Mouse (Mus musculus) intestine, embryonic 14.5 days (tissue): Measurements from ENCODE around the gene Fubp1. TPM values are rescaled to one million over a fixed set of nuclear protein-coding genes. Genes with fewer than 3 reads are reported as not detected.
A peak's percentile ranks its signal among the peaks of the same experiment; 100 is the strongest.

Experiments used
- ATAC-seq: fragments of 200-750 bp; cut with Nextera tagmentation; replicated peaks from 2 replicates; pipeline ENCODE4 v1.8.0; 2017; ENCODE audit warnings: low read depth, moderate number of reproducible peaks, moderate TSS enrichment, moderate library complexity; ENCODE audit not compliant: low FRiP score, low TSS enrichment
- DNase-seq: peaks from one replicate; pipeline ENCODE4 v3.0.0-alpha.2; 2018; ENCODE audit warnings: low spot score
- H3K27ac ChIP-seq: fragments of 300-500 bp; sonication (generic); 2 replicates; pipeline ENCODE4 v1.5.1; 2014; ENCODE audit warnings: low read depth, mild to moderate bottlenecking, control low read depth
- H3K27me3 ChIP-seq: fragments of 300-500 bp; sonication (generic); replicated peaks from 2 replicates; pipeline ENCODE4 v1.6.1; 2014; ENCODE audit warnings: low read length, control low read depth; ENCODE audit not compliant: control insufficient read depth, insufficient read depth
- H3K36me3 ChIP-seq: fragments of 300-500 bp; sonication (generic); 2 replicates; pipeline ENCODE4 v1.6.1; 2014; ENCODE audit warnings: low read length, control low read depth; ENCODE audit not compliant: control insufficient read depth, insufficient read depth
- H3K4me1 ChIP-seq: fragments of 300-500 bp; sonication (generic); replicated peaks from 2 replicates; pipeline ENCODE4 v1.6.1; 2014; ENCODE audit warnings: low read length, control low read depth, mixed read lengths; ENCODE audit not compliant: control insufficient read depth, insufficient read depth
- H3K4me2 ChIP-seq: fragments of 300-500 bp; sonication (generic); 2 replicates; pipeline ENCODE4 v1.6.1; 2014; ENCODE audit warnings: low read length
- H3K4me3 ChIP-seq: fragments of 300-500 bp; sonication (generic); 2 replicates; pipeline ENCODE4 v1.5.1; 2014; ENCODE audit warnings: low read depth, low read length, control low read depth, mixed read lengths
- H3K9ac ChIP-seq: fragments of 300-500 bp; sonication (generic); 2 replicates; pipeline ENCODE4 v1.6.1; 2014; ENCODE audit warnings: mild to moderate bottlenecking, low read length
- H3K9me3 ChIP-seq: fragments of 300-500 bp; sonication (generic); 2 replicates; pipeline ENCODE4 v1.6.1; 2016; ENCODE audit warnings: low read length, control low read depth; ENCODE audit not compliant: control insufficient read depth
- WGBS: fragments of 180-500 bp; shearing (Covaris S2); extraction: QIAGEN DNeasy Blood & Tissue Kit; methylation state at CpG from one replicate; pipeline ENCODE4 v1.1.7; 2014; 5-methylcytosine and 5-hydroxymethylcytosine counted together
- polyA plus RNA-seq: library from polyadenylated mRNA; unstranded; fragments of >200 nt; fragmentation: Nextera tagmentation; extraction: Ambion mirVana; gene quantifications from 2 replicates; pipeline ENCODE4 v1.2.1, GENCODE M21; 2014

The Fubp1 gene
- polyA plus RNA-seq, 1 experiment from 2014 or later, result 228 TPM

DNA sequence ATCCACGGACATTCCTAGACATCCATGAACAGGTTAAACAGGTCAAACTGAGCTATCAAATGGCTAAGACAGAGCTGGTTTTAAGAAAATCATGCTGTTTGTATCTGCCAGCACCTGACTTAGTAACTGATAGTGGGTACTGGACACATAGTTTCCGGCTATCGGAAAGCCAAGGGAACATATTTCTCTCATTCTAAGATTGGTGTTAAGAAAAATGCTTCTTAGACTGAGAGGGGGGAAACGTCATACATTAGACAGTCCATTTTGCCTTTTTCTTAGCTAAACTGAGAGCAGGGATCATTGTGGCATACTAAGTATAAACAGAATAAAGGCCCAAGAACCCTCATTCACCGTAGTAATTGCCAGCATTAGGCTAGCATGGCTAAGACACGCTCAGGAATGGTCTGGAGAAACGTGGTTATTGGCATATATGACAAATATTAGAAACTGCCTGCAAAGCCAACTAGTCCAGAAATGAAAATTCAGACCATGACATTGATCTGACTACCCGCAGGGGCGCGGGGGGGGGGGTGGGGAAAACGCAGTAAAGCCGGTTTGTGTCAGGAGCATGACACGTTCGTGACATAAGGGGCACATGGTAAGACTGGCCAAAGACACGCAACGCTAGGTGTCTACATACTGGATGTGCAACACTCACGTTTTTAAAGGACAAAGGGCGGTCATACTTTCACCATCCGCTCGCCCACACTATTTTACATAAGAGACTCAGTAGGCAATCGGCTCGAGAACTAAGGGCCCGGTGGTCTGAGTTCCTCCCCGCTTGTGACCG lies 850 bp upstream of the Fubp1 start:
- no peaks in the 10 kb centered on the region for H3K9me3 ChIP-seq
- H3K4me1 ChIP-seq, result peaks cover 27% of the 10 kb centered on the region
- no peaks in the 10 kb centered on the region for H3K27me3 ChIP-seq
- DNase-seq (peak; percentile 84), ATAC-seq (peak; percentile 12; the same call in 1 of the 2 replicates)
- peak overlapping the region; percentile 98 for H3K4me3 ChIP-seq
- H3K27ac ChIP-seq, result peak overlapping the region; percentile 100
- peaks cover 8% of the 10 kb centered on the region; the same call in 1 of the 2 replicates for H3K36me3 ChIP-seq
- peak overlapping the region; percentile 95 for H3K4me2 ChIP-seq
- WGBS, result 3% methylated on average over 25 of the region's 25 CpGs
- peak overlapping the region; percentile 100 for H3K9ac ChIP-seq

DNA sequence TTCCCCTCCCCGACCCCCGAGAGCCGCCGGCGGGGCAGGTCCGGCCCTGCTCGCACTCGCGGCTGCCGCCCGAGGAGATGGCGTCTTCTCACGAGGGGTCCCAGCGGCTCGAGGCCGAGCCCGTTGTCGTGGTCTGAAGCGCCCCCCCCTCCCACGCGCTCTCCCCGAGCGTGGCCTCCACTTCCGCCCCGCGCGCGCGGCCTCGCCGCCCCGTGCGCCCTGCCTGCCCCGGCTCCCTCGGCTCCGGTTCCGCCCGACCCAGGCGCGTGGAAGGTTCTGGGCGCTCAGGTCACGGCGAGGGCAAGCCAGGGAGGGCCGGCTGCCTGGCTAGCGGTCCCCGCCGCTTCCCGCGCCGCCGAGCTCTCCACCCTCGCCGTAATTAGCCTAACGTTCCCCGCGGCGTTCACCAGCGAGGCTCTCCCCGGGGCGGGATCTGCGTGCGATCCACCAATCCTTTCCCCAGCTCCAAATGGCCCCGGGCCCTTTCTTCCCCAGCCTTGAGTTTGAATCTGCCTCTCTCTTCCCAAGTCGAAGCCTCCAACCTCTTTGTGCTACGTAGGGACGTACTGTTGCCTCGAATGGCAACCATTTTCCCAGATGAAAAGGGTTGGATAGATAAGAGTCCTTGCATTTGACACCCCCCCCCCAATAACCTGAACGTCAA lies 638 bp downstream of the Fubp1 start:
- no peaks in the 10 kb centered on the region for H3K27me3 ChIP-seq
- DNase-seq, result peak; percentile 87

DNA sequence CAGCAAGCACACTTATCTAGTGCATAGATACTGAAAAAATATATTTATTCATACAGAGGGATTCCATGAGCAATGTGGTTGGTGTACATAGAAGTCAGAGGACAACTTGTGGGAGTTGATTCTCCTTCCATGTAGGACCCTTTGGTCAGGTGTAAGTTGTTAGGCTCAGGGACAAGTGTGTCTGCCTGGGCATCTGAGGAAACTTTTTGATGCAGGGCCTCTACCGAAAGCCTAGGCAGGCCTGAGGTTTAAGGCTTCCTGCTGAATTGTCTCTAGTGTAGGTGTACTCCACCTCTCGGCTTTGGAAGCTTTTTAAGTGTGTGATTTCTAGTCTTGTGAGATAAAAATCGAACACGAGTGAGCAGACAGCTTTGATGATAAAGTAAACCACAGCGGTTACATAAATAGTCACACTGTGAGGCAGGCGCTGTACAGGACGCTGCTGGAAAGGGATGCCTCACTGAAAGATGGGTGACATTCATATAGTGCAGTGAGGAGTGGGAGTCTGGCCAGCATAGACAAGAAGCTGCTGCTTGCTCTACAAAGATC lies 1.6 kb downstream of the Fubp1 start:
- Histone ChIP-seq H3K9me3 (no peaks in the 10 kb centered on the region), H3K9ac (peak overlapping the region; percentile 100), H3K4me1 (peaks cover 27% of the 10 kb centered on the region), H3K27ac (peak overlapping the region; percentile 100; the same call in 1 of the 2 replicates), H3K27me3 (no peaks in the 10 kb centered on the region), H3K36me3 (peaks cover 30% of the 10 kb centered on the region), H3K4me2 (peak overlapping the region; percentile 91), H3K4me3 (peak overlapping the region; percentile 98)
- DNase-seq, result peak; percentile 60
- no peak for ATAC-seq
- 8% methylated on average over 7 of the region's 7 CpGs for WGBS

More for the DNA sequence above, 638 bp downstream of the Fubp1 start:
- Histone ChIP-seq H3K9me3 (no peaks in the 10 kb centered on the region), H3K9ac (peak overlapping the region; percentile 100), H3K27ac (peak overlapping the region; percentile 100), H3K36me3 (peaks cover 21% of the 10 kb centered on the region), H3K4me1 (peaks cover 27% of the 10 kb centered on the region), H3K4me3 (peak overlapping the region; percentile 98), H3K4me2 (peak overlapping the region; percentile 91)
- peak; percentile 70 for ATAC-seq
- WGBS, result under 1% methylated on average over 62 of the region's 68 CpGs

DNA sequence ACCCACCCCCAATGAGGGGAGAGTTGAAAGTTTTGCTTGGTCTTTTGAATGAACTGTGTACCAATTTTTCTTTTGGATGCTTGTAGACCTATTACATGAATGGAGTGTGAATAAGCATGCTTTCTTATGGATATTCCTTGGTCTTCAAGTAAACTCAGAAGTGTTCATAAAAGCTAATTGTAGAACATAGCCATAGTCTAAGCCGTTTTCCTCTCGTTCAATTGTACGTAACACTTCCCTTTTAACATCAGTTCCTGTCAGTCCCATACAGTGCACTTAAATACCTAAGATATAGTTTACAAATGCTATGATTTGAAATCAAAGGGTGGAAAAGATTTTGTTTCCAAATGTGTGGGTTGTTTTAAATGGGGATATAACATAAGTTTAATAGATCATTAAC lies 3.2 kb downstream of the Fubp1 start:
- H3K4me2 ChIP-seq, result peak overlapping the region; percentile 91
- peak overlapping the region; percentile 17 for H3K4me3 ChIP-seq
- no peak overlapping the region for H3K27ac ChIP-seq
- no peaks in the 10 kb centered on the region for H3K27me3 ChIP-seq
- 53% methylated on average over 3 of the region's 3 CpGs for WGBS
- H3K36me3 ChIP-seq, result peaks cover 39% of the 10 kb centered on the region
- H3K9me3 ChIP-seq, result no peaks in the 10 kb centered on the region
- H3K9ac ChIP-seq, result no peak overlapping the region
- H3K4me1 ChIP-seq, result peaks cover 26% of the 10 kb centered on the region
- no peak for DNase-seq
- no peak for ATAC-seq

DNA sequence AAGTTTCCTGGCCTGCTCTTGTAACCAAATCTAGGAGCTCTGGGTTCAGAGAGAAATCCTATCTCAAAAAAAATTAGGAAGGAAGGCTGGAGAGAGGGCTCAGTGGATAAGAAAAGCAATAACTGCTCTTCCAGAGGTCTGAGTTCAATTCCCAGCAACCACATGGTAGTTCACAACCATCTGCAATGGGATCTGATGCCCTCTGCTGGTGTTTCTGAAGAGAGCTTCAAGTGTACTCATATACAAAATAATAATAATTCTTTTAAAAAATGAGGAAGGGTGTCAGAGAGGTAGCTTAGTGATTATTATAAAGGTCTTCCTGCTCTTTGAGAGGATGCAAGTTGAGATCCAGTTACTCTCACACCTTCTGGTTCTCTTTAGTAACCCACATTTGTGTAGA lies 14.7 kb downstream of the Fubp1 start:
- no peaks in the 10 kb centered on the region for H3K4me1 ChIP-seq
- ATAC-seq (no peak), DNase-seq (no peak)
- H3K27me3 ChIP-seq, result no peaks in the 10 kb centered on the region
- H3K9ac ChIP-seq, result no peak overlapping the region
- H3K27ac ChIP-seq, result no peak overlapping the region
- peaks cover 98% of the 10 kb centered on the region for H3K36me3 ChIP-seq
- no peaks in the 10 kb centered on the region for H3K9me3 ChIP-seq
- H3K4me3 ChIP-seq, result no peak overlapping the region
- H3K4me2 ChIP-seq, result no peak overlapping the region

DNA sequence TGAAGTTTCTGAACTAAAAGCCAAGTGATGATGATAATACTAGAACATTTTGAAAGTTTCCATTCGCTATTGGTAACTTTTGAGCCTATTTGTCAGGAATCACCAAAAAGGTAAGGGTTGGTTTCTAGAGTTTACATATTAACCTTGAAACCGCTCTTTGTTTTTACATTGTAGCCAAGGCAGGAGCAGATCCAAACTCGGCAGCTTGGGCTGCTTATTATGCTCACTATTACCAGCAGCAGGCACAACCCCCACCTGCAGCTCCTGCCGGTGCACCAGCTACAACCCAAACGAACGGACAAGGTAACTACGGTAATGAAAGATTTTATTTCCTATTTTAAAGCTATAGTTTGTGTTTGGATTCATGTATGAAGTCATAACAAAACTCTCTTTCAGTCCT lies 15.7 kb downstream of the Fubp1 start:
- 92% methylated on average over 7 of the region's 7 CpGs for WGBS
- Histone ChIP-seq H3K4me3 (no peak overlapping the region), H3K27ac (no peak overlapping the region), H3K9ac (no peak overlapping the region), H3K4me2 (no peak overlapping the region), H3K27me3 (no peaks in the 10 kb centered on the region), H3K36me3 (peaks cover 96% of the 10 kb centered on the region), H3K9me3 (no peaks in the 10 kb centered on the region), H3K4me1 (no peaks in the 10 kb centered on the region)
- ATAC-seq (no peak), DNase-seq (no peak)

DNA sequence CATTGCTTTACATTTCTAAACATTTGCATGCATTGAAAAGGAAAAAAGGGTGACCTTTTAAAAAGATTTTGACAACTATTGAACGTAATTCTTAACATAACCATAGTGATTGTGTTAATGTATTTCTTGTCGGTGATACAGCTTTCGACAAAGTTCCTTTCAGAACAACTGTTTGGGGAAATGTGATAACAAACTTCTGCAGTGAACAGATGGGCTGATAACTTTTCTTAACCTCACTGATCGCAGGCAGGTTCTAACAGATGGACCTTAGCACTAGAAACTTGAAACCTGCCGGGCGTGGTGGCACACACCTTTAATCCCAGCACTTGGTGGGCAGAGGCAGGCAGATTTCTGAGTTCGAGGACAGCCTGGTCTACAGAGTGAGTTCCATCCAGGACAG lies 18.6 kb downstream of the Fubp1 start:
- WGBS, result 93% methylated on average over 7 of the region's 7 CpGs
- H3K36me3 ChIP-seq, result peaks cover 94% of the 10 kb centered on the region
- no peak overlapping the region for H3K9ac ChIP-seq
- H3K27me3 ChIP-seq, result no peaks in the 10 kb centered on the region
- no peak overlapping the region for H3K27ac ChIP-seq
- H3K4me3 ChIP-seq, result no peak overlapping the region
- DNase-seq (no peak), ATAC-seq (no peak)
- no peak overlapping the region for H3K4me2 ChIP-seq
- H3K9me3 ChIP-seq, result no peaks in the 10 kb centered on the region
- H3K4me1 ChIP-seq, result no peaks in the 10 kb centered on the region

DNA sequence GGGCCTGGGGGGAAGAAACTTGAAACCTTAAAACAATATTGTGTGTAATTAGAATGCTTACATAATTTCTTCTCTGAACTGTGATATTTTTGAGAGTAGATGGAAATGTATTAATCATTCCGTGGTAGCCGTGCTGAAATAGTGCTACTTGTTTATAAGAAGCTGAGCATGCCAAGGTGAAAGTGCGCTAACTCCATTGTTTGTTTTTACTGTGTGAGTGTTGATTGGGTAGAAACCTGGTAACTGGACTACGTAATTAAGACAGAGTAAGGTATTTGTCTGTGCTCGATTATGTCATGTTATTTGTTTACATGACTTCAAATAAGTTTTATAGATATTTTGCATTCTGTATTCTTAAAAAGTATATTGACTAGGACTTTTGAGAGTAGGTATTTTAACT lies 19.0 kb downstream of the Fubp1 start:
- no peak overlapping the region for H3K4me2 ChIP-seq
- DNase-seq (no peak), ATAC-seq (no peak)
- no peak overlapping the region for H3K27ac ChIP-seq
- no peaks in the 10 kb centered on the region for H3K9me3 ChIP-seq
- H3K9ac ChIP-seq, result no peak overlapping the region
- H3K4me1 ChIP-seq, result no peaks in the 10 kb centered on the region
- H3K36me3 ChIP-seq, result peaks cover 94% of the 10 kb centered on the region
- WGBS, result 87% methylated on average over 5 of the region's 5 CpGs
- no peak overlapping the region for H3K4me3 ChIP-seq
- H3K27me3 ChIP-seq, result no peaks in the 10 kb centered on the region
